Mouse (Mus musculus) heart, embryonic 16.5 days (tissue): ENCODE measurements around the gene Gm3045. TPM values are rescaled to one million over a fixed set of nuclear protein-coding genes. Genes with fewer than 3 reads are reported as not detected.

Experiments
- ATAC-seq: fragments of 200-750 bp; cut with Nextera tagmentation; replicated peaks from 2 replicates; pipeline ENCODE4 v1.8.0; 2017; ENCODE audit warnings: moderate number of reproducible peaks; ENCODE audit not compliant: insufficient read depth, low FRiP score; ENCODE audit errors: extremely low read depth
- H3K27ac ChIP-seq: fragments of 300-500 bp; sonication (generic); 2 replicates; pipeline ENCODE4 v1.5.1; 2014; ENCODE audit warnings: mild to moderate bottlenecking, low read length, control low read depth, moderate library complexity
- H3K27me3 ChIP-seq: fragments of 300-500 bp; sonication (generic); 2 replicates; pipeline ENCODE4 v1.6.1; 2014; ENCODE audit warnings: low read length, mixed read lengths; ENCODE audit not compliant: control insufficient read depth, insufficient read depth
- H3K36me3 ChIP-seq: fragments of 300-500 bp; sonication (generic); 2 replicates; pipeline ENCODE4 v1.6.1; 2014; ENCODE audit not compliant: control insufficient read depth, insufficient read depth
- H3K4me1 ChIP-seq: fragments of 300-500 bp; sonication (generic); 2 replicates; pipeline ENCODE4 v1.6.1; 2014; ENCODE audit warnings: low read length, mixed read lengths; ENCODE audit not compliant: control insufficient read depth, insufficient read depth
- H3K4me2 ChIP-seq: fragments of 300-500 bp; sonication (generic); 2 replicates; pipeline ENCODE4 v1.6.1; 2014; ENCODE audit warnings: low read depth, mild to moderate bottlenecking, control low read depth, low read length
- H3K4me3 ChIP-seq: fragments of 300-500 bp; sonication (generic); 2 replicates; pipeline ENCODE4 v1.5.1; 2014; ENCODE audit warnings: mild to moderate bottlenecking, control low read depth, low read length
- H3K9ac ChIP-seq: fragments of 300-500 bp; sonication (generic); 2 replicates; pipeline ENCODE4 v1.6.1; 2014; ENCODE audit warnings: low read length, control low read depth
- H3K9me3 ChIP-seq: fragments of 300-500 bp; sonication (generic); replicated peaks from 2 replicates; pipeline ENCODE4 v1.6.1; 2016; ENCODE audit warnings: low read length; ENCODE audit not compliant: control insufficient read depth
- WGBS: fragments of 180-500 bp; shearing (Covaris S2); extraction: QIAGEN DNeasy Blood & Tissue Kit; methylation state at CpG from one replicate; pipeline ENCODE4 v1.1.7; 2014; 5-methylcytosine and 5-hydroxymethylcytosine counted together
- polyA plus RNA-seq: library from polyadenylated mRNA; unstranded; fragments of >200 nt; fragmentation: Nextera tagmentation; extraction: Ambion mirVana; gene quantifications from 2 replicates; pipeline ENCODE4 v1.2.1, GENCODE M21; 2015

Gm3045 gene
- polyA plus RNA-seq, 1 experiment from 2014 or later = not detected

DNA sequence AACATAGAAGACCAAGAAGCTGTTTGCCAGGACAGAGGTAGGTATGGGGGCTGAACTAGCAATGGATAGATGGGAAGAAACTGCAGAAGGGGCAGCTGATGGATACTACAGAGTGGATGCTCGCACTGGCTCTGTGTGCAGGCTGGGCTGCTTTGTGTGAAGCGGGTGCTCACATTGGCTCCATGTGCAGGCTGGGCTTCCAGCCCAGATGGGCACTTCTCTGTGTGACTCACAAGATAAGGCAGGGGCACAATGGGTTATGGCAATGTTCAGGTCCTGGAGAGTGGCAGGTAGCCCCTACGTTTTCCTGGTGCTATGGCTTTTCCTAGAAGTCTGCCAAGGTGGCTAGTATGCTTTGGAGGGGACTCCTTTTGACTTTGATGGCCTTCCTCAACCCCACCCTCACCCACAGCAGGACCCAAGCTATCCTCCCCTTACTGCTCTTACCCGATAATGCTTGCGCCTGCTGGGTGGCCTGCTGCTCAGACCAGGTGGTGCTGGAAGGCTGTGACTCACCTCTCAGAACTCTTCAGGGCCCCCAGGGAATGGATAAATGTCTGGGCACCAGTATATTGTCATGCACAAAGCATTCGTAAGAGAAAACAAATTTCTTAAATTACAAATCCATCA, 21.8 kb upstream of the Gm3045 start:
- WGBS = 62% methylated on average over 6 of the region's 6 CpGs

DNA sequence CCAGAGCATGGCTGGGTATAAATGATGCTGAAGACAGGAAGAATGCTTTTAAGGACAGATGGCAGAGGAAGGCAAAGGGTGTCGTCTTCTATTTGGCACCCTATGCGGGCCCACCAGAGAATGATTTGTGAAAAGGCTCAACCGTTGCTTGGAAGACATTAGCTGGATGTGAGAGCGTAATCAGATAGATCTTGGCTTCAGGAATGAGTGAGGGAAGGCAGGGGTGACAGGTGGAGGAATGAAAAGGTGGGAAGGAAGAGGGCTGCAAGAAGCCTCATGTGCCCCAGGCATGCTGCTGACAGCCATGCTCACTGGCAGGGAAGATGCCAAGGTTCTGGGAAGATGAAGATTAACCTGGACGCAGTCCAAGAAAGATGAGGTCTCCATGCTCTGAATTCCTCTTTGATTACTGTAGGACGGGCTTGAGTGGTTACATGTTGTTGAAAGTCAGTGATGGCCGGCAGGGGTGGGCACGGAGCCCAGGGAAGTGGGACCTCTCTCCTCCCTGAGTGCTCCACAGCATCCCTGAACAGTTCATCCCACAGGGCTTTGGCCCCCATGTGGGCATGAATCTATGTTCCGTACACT, 14.0 kb upstream of the Gm3045 start:
- ATAC-seq = peak; percentile 77
- WGBS = 57% methylated on average over 9 of the region's 9 CpGs
- Histone ChIP-seq H3K27me3 (no peaks in the 10 kb centered on the region), H3K4me3 (no peak overlapping the region), H3K36me3 (no peaks in the 10 kb centered on the region), H3K27ac (no peak overlapping the region), H3K4me1 (0 out of 2 replicates have a peak, but pooled peaks cover 2% of the 10 kb centered on the region), H3K9ac (no peak overlapping the region), H3K4me2 (no peak overlapping the region), H3K9me3 (peaks cover 10% of the 10 kb centered on the region)

More for the DNA sequence above, 21.8 kb upstream of the Gm3045 start:
- H3K4me3 ChIP-seq = no peak overlapping the region
- no peaks in the 10 kb centered on the region for H3K4me1 ChIP-seq
- H3K4me2 ChIP-seq = no peak overlapping the region
- no peaks in the 10 kb centered on the region for H3K9me3 ChIP-seq
- H3K9ac ChIP-seq = no peak overlapping the region
- H3K27ac ChIP-seq = no peak overlapping the region
- H3K36me3 ChIP-seq = no peaks in the 10 kb centered on the region
- no peak for ATAC-seq
- no peaks in the 10 kb centered on the region for H3K27me3 ChIP-seq

DNA sequence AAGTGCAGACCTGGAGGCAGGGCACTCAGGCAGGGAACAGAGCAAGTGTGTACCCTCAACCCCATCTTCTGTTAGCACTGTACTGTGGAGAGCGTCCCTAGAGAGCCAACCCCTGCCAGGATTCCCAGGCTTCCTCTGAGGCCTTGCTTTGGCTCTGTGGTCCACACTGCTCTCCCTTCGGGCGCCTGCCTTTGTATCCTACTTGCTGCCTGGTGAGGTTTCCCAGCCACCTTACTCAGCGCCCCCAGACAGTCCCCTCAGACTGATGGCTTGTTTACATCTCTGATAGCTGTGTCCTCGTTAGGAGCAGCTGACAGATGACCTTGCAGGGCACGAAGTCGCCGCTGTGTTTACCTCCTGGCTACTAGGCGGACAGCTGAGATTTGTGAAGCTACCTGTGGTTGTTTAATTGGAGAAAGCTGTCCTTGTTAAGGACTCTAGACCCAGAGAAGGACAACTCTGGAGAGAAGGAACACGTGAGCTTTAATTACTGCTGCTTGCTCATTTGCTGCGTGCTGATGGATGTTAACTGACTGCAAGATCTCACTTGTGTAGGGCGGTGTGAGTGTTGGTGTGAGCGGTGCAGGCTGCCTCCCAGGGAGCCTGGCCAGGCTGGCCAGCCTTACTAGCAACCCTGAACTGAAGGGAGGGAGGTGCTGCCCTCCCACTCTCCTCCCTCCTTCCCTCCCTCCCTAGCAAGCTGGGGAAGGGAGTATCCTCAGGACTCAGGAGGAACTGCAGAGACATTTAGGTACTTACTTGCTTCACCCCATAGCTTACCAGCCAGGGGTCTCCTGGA, 7.5 kb upstream of the Gm3045 start:
- Histone ChIP-seq H3K4me3 (no peak overlapping the region), H3K36me3 (no peaks in the 10 kb centered on the region), H3K9ac (no peak overlapping the region; the same call in 1 of the 2 replicates), H3K27ac (no peak overlapping the region), H3K27me3 (peaks cover 2% of the 10 kb centered on the region; the same call in 1 of the 2 replicates), H3K4me2 (no peak overlapping the region), H3K9me3 (peaks cover 4% of the 10 kb centered on the region), H3K4me1 (no peaks in the 10 kb centered on the region)
- no peak for ATAC-seq
- WGBS = 30% methylated on average over 13 of the region's 13 CpGs

DNA sequence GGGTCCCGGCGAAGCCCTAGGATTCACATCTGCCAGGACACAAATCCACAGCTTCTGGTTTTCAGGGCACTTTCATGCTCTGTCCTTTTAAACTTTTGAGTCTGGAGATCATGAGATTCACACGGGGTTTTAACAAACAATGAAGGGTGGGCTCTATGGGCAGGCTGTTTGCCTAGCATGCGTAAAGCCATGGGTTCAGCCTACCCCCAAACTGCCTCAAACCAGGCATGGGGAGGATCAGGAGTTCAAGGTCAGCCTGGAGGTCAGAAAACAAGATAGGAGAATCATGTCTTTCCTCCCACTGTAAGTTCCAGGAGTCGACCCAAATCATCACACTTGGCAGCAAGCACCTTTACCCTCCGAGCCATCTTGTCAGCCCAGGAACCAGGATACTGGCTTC, 6.9 kb upstream of the Gm3045 start:
- Histone ChIP-seq H3K4me2 (no peak overlapping the region), H3K9me3 (no peaks in the 10 kb centered on the region), H3K36me3 (no peaks in the 10 kb centered on the region), H3K9ac (no peak overlapping the region), H3K27me3 (peaks cover 5% of the 10 kb centered on the region; the same call in 1 of the 2 replicates), H3K4me1 (no peaks in the 10 kb centered on the region), H3K4me3 (no peak overlapping the region), H3K27ac (no peak overlapping the region)
- WGBS = 65% methylated on average over 6 of the region's 6 CpGs
- no peak for ATAC-seq

DNA sequence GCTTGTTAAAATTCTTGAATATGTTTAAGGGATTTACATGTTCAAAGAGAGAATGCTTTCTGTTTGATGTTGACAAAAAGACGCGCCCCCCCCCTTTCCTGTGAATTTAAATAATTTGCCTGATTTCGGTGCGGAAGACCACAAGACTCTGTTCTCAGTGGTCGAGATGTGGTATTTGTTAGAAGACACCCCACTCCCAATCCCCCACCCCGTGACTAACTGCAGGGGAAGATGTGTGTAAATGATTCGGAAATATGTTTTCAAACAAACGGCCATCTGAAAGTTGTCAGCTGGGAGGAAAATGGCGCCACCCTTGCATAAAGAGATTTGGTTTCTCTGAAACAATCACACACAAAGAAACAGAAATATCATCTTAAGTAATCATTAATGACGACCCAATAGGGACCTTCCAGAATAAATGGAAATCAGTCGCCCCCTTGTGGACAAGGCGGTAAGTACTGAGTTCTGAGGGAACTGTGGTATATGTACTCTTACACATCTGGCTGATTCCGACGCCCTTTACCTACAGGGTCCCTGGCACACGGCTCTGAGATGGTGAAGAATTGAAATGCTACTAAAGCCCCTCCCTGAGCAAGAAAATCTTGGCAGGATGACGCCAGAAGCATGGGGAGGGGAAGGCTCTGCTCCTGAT, 4.2 kb upstream of the Gm3045 start:
- H3K9ac ChIP-seq = no peak overlapping the region
- H3K27me3 ChIP-seq = peaks cover 7% of the 10 kb centered on the region; the same call in 1 of the 2 replicates

DNA sequence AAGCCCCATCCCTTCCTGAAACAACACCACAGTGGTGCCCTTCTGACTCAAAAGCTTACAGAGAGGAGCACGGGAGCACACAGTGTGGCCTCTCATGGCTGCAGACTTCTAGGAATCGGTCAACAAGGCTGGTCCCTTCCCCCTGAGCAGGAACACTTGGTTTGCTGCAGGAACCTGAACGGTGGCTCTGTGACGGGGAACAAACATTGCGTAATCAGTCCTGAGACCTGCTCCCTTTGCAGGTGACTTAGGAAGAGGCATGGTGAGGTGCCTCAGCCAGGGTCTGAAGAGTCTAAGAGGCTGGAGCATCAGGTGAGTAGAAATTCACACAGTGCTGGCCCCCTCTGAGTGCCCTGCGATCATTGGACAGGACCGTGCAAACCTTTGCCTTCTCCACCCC, 463 bp upstream of the Gm3045 start:
- Histone ChIP-seq H3K4me3 (no peak overlapping the region), H3K4me1 (no peaks in the 10 kb centered on the region), H3K27me3 (peaks cover 18% of the 10 kb centered on the region), H3K36me3 (no peaks in the 10 kb centered on the region), H3K4me2 (no peak overlapping the region), H3K9me3 (no peaks in the 10 kb centered on the region), H3K9ac (no peak overlapping the region), H3K27ac (no peak overlapping the region)
- WGBS = 74% methylated on average over 7 of the region's 7 CpGs
- ATAC-seq = no peak

More for the DNA sequence above, 4.2 kb upstream of the Gm3045 start:
- Histone ChIP-seq H3K4me1 (no peaks in the 10 kb centered on the region), H3K4me3 (no peak overlapping the region), H3K36me3 (no peaks in the 10 kb centered on the region), H3K4me2 (no peak overlapping the region), H3K27ac (no peak overlapping the region), H3K9me3 (no peaks in the 10 kb centered on the region)
- no peak for ATAC-seq
- 23% methylated on average over 16 of the region's 16 CpGs for WGBS

DNA sequence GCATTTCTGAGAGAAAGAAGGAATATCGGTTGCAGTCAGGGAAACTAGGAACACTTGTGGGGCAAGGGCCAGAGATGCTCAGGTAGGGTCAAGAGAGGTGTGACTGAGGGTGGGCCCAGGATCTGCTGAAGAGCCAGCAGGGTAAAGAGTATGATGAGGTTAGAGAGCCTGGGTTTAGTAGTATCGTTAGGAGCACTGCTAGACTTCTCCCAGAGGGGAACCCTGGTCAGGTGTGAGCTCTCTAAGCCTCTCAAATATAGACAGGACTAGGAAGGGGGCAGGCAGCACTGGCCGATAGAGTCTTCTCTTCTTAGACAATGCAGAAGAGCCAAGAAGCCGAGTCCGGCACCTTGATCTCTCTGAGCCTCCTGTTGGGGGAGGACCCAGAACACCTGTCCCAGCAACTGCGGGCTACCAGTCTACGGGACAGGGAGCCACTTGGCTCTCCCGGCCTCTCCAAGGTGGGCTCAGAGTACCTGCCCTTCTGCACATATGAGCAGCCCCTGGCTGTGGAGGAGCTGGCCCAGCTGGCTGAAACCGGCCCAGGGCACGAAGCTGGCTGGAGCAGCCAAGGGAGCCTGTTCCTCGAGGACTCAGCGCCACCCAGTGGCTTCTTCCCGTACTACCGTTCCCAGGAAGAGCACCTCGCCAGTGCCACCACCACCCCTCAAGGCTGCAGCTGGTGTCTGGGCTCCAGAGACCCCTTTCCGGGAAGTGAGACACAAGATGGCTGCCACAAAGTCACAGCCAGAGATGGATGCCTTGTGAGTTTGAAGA, 2.5 kb downstream of the Gm3045 start:
- Histone ChIP-seq H3K36me3 (no peaks in the 10 kb centered on the region), H3K9me3 (no peaks in the 10 kb centered on the region), H3K27ac (no peak overlapping the region), H3K4me3 (no peak overlapping the region), H3K4me2 (no peak overlapping the region), H3K4me1 (no peaks in the 10 kb centered on the region), H3K27me3 (peaks cover 17% of the 10 kb centered on the region), H3K9ac (no peak overlapping the region)
- 29% methylated on average over 16 of the region's 16 CpGs for WGBS
- no peak for ATAC-seq

DNA sequence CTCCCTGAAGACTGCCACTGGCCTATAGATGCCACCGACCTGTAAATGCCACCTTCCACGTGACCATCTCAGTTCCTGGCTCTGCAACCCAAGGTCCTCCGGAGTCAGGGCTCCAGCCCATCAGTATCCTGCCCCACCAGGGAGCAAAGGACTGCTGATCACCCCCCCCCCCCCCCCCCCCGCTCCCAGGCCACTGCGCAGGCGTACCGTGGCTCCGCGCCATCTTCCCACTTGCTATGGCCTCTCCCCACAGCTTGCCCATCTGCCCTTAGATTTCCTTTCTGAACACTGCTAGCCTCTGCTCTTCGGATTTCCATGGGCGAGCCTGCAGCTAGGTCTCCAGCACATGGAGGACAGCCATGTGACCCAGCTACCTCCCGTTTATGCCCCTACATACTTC, 6.1 kb downstream of the Gm3045 start:
- Histone ChIP-seq H3K4me3 (no peak overlapping the region), H3K36me3 (no peaks in the 10 kb centered on the region), H3K9me3 (no peaks in the 10 kb centered on the region), H3K9ac (no peak overlapping the region), H3K27ac (no peak overlapping the region), H3K4me1 (no peaks in the 10 kb centered on the region; the same call in 1 of the 2 replicates), H3K27me3 (peaks cover 39% of the 10 kb centered on the region), H3K4me2 (no peak overlapping the region)
- WGBS = 78% methylated on average over 11 of the region's 12 CpGs
- ATAC-seq = no peak
